Mouse (Mus musculus) heart, embryonic 11.5 days (tissue): ENCODE measurements around the gene Adcy6. TPM values are rescaled to one million over a fixed set of nuclear protein-coding genes. Genes with fewer than 3 reads are reported as not detected.

ENCODE experiments used
- ATAC-seq: fragments of 200-750 bp; cut with Nextera tagmentation; replicated peaks from 2 replicates; pipeline ENCODE4 v1.8.0; 2017; ENCODE audit warnings: moderate library complexity; ENCODE audit not compliant: insufficient number of reproducible peaks, low FRiP score, low TSS enrichment
- H3K27ac ChIP-seq: fragments of 300-500 bp; sonication (generic); 2 replicates; pipeline ENCODE4 v1.5.1; 2014; ENCODE audit warnings: mild to moderate bottlenecking, low read depth, low read length
- H3K27me3 ChIP-seq: fragments of 300-500 bp; sonication (generic); 2 replicates; pipeline ENCODE4 v1.6.1; 2014; ENCODE audit warnings: mild to moderate bottlenecking, low read length, mixed read lengths; ENCODE audit not compliant: control insufficient read depth, insufficient read depth
- H3K36me3 ChIP-seq: fragments of 300-500 bp; sonication (generic); 2 replicates; pipeline ENCODE4 v1.6.1; 2014; ENCODE audit warnings: mild to moderate bottlenecking, low read length, moderate library complexity, mixed read lengths; ENCODE audit not compliant: control insufficient read depth, insufficient read depth
- H3K4me1 ChIP-seq: fragments of 300-500 bp; sonication (generic); 2 replicates; pipeline ENCODE4 v1.6.1; 2014; ENCODE audit warnings: low read length; ENCODE audit not compliant: control insufficient read depth, insufficient read depth
- H3K4me2 ChIP-seq: fragments of 300-500 bp; sonication (generic); 2 replicates; pipeline ENCODE4 v1.6.1; 2014; ENCODE audit warnings: mild to moderate bottlenecking, moderate library complexity
- H3K4me3 ChIP-seq: fragments of 300-500 bp; sonication (generic); 2 replicates; pipeline ENCODE4 v1.5.1; 2014; ENCODE audit warnings: low read depth, low read length
- H3K9ac ChIP-seq: fragments of 300-500 bp; sonication (generic); 2 replicates; pipeline ENCODE4 v1.6.1; 2014; ENCODE audit warnings: mild to moderate bottlenecking, low read depth, low read length, moderate library complexity
- H3K9me3 ChIP-seq: fragments of 300-500 bp; sonication (generic); replicated peaks from 2 replicates; pipeline ENCODE4 v1.6.1; 2016; ENCODE audit warnings: low read length; ENCODE audit not compliant: control insufficient read depth
- WGBS: fragments of 180-500 bp; shearing (Covaris S2); extraction: QIAGEN DNeasy Blood & Tissue Kit; methylation state at CpG from one replicate; pipeline ENCODE4 v1.1.7; 2014; ENCODE audit not compliant: insufficient replicate concordance; 5-methylcytosine and 5-hydroxymethylcytosine counted together
- polyA plus RNA-seq: library from polyadenylated mRNA; unstranded; fragments of >200 nt; fragmentation: Nextera tagmentation; extraction: Ambion mirVana; gene quantifications from 2 replicates; pipeline ENCODE4 v1.2.1, GENCODE M21; 2014

Gene Adcy6
- polyA plus RNA-seq, 1 experiment from 2014 or later: 34.8 TPM

- Histone ChIP-seq H3K27me3 (no peaks in the 10 kb centered on the region), H3K9ac (no peak overlapping the region), H3K4me2 (no peak overlapping the region), H3K9me3 (no peaks in the 10 kb centered on the region), H3K27ac (no peak overlapping the region), H3K4me1 (no peaks in the 10 kb centered on the region), H3K36me3 (peaks cover 41% of the 10 kb centered on the region), H3K4me3 (no peak overlapping the region)
- WGBS: 92% methylated on average over 5 of the region's 5 CpGs
- ATAC-seq: no peak
Observed at GRCm38 (mm10) chr15:98546843-98547242, 63.0 kb downstream of the Adcy6 start.

- Histone ChIP-seq H3K36me3 (peaks cover 32% of the 10 kb centered on the region), H3K27ac (no peak overlapping the region), H3K9me3 (no peaks in the 10 kb centered on the region), H3K4me2 (no peak overlapping the region), H3K4me1 (no peaks in the 10 kb centered on the region), H3K4me3 (no peak overlapping the region), H3K9ac (no peak overlapping the region), H3K27me3 (no peaks in the 10 kb centered on the region)
- 91% methylated on average over 3 of the region's 3 CpGs for WGBS
- ATAC-seq: no peak
Observed at GRCm38 (mm10) chr15:98545151-98545550, 64.7 kb downstream of the Adcy6 start.

DNA sequence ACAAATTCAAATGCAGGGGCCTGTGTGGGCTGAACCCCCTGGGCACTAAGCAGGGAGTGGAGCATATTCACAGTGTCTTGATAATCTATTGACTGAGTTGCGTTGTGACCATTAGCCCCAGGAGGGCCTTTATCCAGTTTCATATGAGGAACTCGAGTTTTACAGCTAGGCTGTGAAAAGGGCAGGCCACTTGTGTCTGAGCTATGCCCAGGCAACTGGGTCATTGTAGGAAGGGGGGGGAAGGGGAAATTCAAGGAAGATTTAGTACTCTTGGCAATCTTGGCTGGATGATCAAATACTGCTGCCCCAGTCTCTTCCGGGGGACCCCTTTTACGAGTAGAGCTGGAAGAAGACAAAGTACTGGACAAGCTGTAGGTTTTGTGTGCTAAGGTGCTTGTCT is 66.5 kb downstream of the Adcy6 start:
- H3K27me3 ChIP-seq: no peaks in the 10 kb centered on the region
- no peak overlapping the region for H3K9ac ChIP-seq
- H3K9me3 ChIP-seq: no peaks in the 10 kb centered on the region
- H3K36me3 ChIP-seq: peaks cover 37% of the 10 kb centered on the region
- 89% methylated on average over 4 of the region's 4 CpGs for WGBS
- H3K4me2 ChIP-seq: no peak overlapping the region
- no peak for ATAC-seq
- H3K4me3 ChIP-seq: no peak overlapping the region
- H3K4me1 ChIP-seq: no peaks in the 10 kb centered on the region
- H3K27ac ChIP-seq: no peak overlapping the region

DNA sequence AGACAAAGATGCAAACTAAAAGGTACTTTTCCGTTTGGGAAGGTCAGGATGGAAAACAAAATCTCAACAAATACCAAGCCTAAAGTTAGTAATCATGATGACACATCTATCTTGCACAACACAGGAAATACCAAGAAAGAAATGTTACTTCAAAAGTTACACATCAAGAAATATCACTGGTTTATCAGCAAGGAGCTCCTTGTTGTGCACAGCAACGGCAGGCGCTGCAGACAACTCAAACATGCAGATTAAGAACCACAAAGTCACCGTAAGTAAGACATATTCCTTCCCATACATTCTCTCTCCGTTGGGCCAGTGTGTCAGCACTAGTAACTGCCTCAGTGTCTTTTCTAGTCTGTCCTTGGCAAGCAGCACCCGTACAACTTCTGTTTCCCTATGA is 68.8 kb downstream of the Adcy6 start:
- no peak overlapping the region for H3K4me3 ChIP-seq

More for the DNA sequence above, 68.8 kb downstream of the Adcy6 start:
- H3K4me1 ChIP-seq: no peaks in the 10 kb centered on the region
- no peak overlapping the region for H3K27ac ChIP-seq
- no peaks in the 10 kb centered on the region for H3K27me3 ChIP-seq
- H3K9ac ChIP-seq: no peak overlapping the region
- 84% methylated on average over 6 of the region's 6 CpGs for WGBS
- no peak overlapping the region for H3K4me2 ChIP-seq
- H3K36me3 ChIP-seq: peaks cover 23% of the 10 kb centered on the region
- ATAC-seq: no peak
- no peaks in the 10 kb centered on the region for H3K9me3 ChIP-seq

Other genes with a start within 250 kb of the Adcy6 start
- gene Olfr283, start 229.1 kb downstream of the Adcy6 start, polyA plus RNA-seq: not detected in 2 replicates
- not detected in 2 replicates for gene Olfr282, start 178.9 kb downstream of the Adcy6 start, polyA plus RNA-seq
- gene Olfr281, start 157.5 kb downstream of the Adcy6 start, polyA plus RNA-seq: not detected in 2 replicates
- gene OR5BS1P, start 140.2 kb downstream of the Adcy6 start, polyA plus RNA-seq: not detected in 2 replicates
- gene Lalba, start 127.4 kb downstream of the Adcy6 start, polyA plus RNA-seq: not detected in 2 replicates
- gene Olfr279, start 117.7 kb downstream of the Adcy6 start, polyA plus RNA-seq: not detected in 2 replicates
- 75.9 and 77.5 TPM in 2 replicates for gene Kansl2, start 75.8 kb downstream of the Adcy6 start, polyA plus RNA-seq
- gene Ccnt1, start 39.2 kb downstream of the Adcy6 start, polyA plus RNA-seq: 38.1 and 42.3 TPM in 2 replicates
- 0.73 and 1.0 TPM in 2 replicates for gene 4930415O20Rik, start 39.1 kb downstream of the Adcy6 start, polyA plus RNA-seq
- gene Cacnb3, start 20.8 kb upstream of the Adcy6 start, polyA plus RNA-seq: 9.8 and 9.9 TPM in 2 replicates
- 11.2 and 19.6 TPM in 2 replicates for gene Ddx23, start 52.8 kb upstream of the Adcy6 start, polyA plus RNA-seq
- gene Rnd1, start 67.4 kb upstream of the Adcy6 start, polyA plus RNA-seq: 1.2 and 1.6 TPM in 2 replicates
- 0.23 and 0.37 TPM in 2 replicates for gene Ccdc65, start 98.1 kb upstream of the Adcy6 start, polyA plus RNA-seq
- gene Fkbp11, start 118.1 kb upstream of the Adcy6 start, polyA plus RNA-seq: 20.4 and 21.1 TPM in 2 replicates
- 22.8 and 30.7 TPM in 2 replicates for gene Arf3, start 153.1 kb upstream of the Adcy6 start, polyA plus RNA-seq
- not detected in 2 replicates for gene Wnt10b, start 168.1 kb upstream of the Adcy6 start, polyA plus RNA-seq
- gene Wnt1, start 179.8 kb upstream of the Adcy6 start, polyA plus RNA-seq: not detected in 2 replicates
- gene Ddn, start 199.4 kb upstream of the Adcy6 start, polyA plus RNA-seq: 0.11 and 0.25 TPM in 2 replicates
- 72.1 and 74.7 TPM in 2 replicates for gene Prkag1, start 221.4 kb upstream of the Adcy6 start, polyA plus RNA-seq